Mouse (Mus musculus): ENCODE measurements around the gene B4galt1.

DNA sequence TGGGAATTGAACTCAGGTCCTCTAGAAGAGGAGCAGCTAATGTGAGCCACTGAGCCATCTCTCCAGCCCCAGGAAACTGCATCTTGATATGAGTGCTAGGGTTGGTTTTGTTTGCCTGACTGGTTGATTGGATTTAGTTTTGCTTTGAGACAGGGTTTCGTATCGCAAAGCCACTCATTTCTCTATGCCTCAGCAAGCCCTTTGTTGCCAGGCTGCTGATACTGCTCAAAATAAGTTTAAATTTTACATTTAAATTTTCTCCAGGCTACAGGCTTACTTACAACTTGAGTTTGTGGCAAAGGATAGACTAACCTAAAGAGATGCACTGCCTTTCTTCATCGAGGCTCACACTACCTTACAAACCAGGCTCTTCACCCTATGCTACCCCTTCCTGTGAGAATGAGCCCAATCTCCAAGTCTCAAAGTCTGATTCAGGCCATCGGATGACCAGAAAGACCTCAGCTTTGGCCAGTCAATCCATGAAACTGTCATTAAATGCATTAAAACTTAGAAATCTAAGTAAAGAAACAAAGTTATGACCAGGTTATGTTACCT, 19.5 kb downstream of the B4galt1 start:
- TF ChIP-seq CTCF (IDR thresholded peaks at IDR 0.05; ENCODE audit: control insufficient read depth, insufficient read depth, low read length) (no peak), POLR2A (IDR thresholded peaks at IDR 0.05; ENCODE audit: borderline replicate concordance, control insufficient read depth, low read depth, low read length) (no peak)
